Mouse (Mus musculus) kidney, adult 8-10 months (tissue): Measurements from ENCODE around the gene Cdk13.

ENCODE experiments used
- DNase-seq, 2 experiments: peaks; one replicate each; pipeline ENCODE4 v3.0.0; 2022

Cdk13 gene

GRCm38 (mm10) chr13:17804909-17805613, at the start of gene Cdk13:
Gene Cdk13, minus strand, starts transcription at chr13:17805097.
- peak; percentile 99 for DNase-seq

GRCm38 (mm10) chr13:17843336-17843735, 38.4 kb upstream of the Cdk13 start:
- DNase-seq = no peak

- DNase-seq = peak in 1 of 2 experiments; percentile 21
These were observed 37.9 kb upstream of the Cdk13 start for GRCm38 (mm10) chr13:17842756-17843155.

DNA sequence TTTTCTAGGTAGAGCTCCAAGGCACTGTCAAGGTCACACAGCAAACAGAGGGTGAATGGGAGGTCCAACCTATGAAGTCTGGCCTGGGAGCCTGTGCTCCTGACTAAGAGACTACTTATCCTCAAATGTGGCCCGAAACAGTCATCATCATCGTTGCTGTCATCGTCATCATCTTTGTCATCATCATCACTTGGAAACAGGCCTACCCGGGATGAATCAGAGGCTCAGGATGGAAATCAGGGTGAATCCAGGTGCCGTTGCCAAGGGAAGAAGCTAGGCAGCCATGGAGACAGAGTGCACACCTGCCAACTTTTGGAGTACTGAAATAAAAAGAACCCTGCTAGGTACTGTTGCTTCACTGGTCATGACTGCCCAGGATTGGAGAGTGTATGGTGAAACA, 34.2 kb upstream of the Cdk13 start:
- no peak for DNase-seq

DNA sequence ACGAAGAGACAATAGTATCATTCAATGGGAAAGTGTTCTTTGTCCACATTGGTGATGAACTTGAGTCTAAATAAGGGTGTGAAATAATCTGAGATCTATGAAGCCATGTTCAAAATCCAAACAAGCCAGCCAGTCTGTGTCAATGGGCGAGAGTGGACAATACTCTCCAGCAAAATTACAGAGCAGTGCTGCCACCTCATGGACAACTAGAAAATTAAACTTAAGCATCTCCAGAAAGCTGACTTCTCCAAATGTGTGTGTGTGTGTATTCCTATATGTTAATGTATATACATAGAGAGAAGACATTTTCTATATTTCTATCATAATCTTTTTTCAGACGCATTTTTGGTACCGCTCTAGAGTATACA, 33.6 kb upstream of the Cdk13 start:
- DNase-seq = peak; percentile 24 to 49

DNA sequence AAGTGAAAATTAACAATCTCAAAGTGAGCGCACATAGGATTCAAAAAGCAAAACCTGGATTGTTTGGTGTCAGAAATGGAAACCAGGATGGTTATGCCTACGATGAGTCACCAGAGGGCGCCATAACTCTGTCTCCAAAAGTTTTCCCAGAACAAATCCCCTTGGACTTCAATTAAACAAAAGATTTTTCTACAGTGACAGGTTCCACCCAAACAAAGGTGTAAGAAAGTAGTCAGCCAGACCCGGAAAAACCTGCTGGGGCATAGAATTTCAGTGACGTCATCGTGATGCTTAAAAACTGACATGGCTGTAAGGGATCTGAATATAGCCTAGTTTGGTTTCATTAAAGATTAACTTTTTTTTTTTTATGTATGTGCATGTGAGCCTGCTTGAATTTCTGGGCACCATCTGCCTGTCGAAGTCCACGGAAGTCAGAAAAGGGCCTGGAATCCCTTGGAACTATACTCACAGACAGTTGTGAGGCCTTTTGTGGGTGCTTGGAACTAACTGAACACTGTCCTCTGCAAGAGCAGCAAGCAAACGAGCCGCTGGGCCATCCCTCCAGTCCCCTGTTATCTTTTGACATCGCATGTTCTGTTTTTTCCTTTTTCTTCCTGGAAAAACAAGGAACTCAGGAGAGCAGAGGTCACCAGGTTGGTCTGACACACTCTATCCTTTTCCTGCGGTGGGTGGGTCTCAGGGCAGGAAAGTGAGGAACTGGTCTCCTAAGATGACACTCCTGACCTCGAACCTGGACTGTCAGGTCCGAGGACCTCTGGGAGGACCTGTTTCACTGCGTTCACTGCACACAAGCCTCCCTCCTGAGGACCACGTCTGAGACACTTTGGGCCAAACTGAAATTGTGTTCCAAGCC, 33.0 kb upstream of the Cdk13 start:
- peak in 1 of 2 experiments; percentile 26 for DNase-seq

GRCm38 (mm10) chr13:17836808-17837207, 31.9 kb upstream of the Cdk13 start:
- no peak for DNase-seq

DNA sequence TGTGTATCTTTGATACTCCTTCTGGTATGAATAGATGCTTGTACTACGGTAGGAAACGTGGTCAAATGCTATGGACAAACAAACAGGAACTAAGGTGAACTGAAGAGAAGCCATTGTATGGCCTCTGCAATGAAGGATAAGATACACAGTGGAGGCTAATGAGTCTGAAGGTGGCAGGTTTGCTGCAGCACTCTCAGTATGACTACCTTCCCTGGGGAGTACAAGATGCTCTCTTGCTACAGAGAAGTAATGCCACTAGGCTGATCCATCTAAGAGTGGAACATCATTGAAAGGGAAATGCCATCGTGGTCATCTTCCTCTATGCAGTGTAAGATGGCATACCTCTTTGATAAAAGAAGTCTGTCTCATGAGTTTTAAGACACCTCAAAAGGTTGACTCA, 28.0 kb upstream of the Cdk13 start:
- no peak for DNase-seq

DNA sequence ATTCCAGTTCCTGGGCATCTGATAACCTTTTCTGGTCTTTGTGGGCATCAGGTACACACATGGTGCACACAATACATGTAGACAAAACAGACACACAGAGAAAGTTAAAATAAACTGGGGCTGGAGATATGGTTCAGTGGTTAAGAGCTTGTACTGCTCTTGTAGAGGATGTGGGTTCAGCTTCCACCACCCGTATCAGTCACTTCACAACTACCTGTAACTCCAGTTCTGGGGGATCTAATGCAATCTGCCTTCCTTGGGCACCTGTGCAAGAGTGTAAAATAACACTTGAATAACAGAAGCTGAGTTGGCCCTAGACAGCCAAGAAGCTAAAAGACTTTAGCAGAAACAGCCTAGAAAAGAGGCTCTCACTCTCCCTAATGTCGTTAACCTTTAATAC, 12.3 kb upstream of the Cdk13 start:
- no peak for DNase-seq

DNA sequence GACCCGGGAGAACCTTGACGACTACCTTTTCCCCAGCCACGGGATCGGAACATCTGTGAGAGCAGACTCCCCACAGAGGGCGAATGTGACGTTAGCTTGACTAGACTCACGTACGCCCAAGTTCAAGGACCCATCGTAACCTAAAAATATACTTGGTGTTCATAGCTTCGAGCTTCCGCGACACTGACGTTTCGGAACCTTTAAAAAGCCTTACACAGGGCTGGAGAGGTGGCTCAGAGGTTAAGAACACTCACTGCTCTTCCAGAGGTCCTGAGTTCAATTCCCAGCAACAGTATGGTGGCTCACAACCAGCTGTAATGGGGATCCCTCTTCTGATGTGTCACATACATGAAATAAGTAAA, 698 bp upstream of the Cdk13 start:
- DNase-seq = no peak

DNA sequence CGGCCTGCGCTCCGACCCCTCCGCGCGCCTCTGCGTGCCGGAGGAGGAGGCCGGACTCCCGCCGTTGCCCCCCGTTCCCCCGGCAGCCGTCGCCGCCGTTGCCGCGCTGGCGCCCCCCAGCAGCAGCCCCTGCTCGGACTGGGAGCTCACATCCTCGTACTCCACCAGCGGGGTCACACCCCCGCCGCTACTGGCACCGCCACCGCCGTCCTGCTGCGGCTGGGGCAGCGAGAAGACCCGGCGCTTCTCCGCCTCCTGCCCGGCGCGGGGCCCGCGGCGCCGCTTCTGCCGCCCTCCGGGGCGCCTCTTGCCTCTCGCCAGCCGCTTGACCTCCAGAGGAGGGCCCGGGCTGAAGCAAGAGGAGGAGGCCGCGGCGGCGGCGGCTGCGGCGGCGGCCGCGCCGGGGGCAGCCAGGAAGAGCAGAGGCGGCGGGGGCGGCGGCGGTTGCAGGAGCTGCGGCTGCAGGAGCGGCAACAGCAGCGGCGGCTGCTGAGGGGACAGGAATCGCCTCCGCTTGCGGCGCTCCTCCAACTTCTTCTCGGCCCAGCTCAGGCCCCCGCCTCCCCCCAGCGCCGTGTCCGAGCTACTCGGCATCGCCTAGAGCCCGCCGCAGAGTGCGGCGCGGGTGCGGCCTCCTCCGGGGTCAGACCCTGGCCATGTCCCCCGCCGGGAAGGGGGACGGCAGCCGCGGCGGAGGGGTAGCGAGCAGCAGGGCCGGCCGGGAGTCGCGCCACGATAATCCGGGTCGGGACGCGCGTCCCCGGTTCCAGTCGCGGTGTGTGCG, 647 bp downstream of the Cdk13 start:
- peak; percentile 31 to 36 for DNase-seq

- DNase-seq = peak; percentile 62 to 66
These were observed 1.4 kb downstream of the Cdk13 start for GRCm38 (mm10) chr13:17803331-17804057.

- no peak for DNase-seq
These were observed 2.0 kb downstream of the Cdk13 start for GRCm38 (mm10) chr13:17802880-17803279.

- no peak for DNase-seq
These were observed 5.2 kb downstream of the Cdk13 start for GRCm38 (mm10) chr13:17799735-17800134.

DNA sequence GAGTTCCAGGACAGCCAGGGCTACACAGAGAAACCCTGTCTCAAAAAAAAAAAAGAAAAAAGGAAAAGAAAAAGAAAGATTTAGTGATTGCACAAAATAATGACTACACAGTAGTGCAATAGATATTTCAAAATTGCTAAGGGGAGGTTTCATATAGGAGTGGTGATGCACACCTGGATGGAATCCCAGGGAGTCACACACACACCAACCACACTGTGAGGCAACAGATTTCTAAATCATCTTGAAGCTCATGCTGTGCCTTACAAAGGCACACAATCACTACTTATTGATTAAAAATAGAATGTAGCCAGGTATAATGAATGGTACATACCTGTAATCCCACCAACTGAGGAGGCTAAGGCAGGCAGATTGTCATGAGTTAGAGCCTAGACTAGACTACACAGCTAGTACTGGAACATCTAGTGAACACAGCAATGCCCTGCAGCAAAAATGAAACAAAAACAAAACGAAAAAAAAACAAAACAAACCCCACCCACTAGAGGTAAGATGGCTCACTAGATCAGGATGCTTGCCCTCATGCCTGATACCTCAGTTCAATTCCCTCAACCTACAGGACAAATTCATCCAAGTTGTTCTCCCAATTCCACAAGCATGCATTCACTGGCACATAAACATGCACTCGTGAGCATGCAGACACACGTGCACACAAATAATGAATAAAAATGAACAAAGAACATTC, 9.0 kb downstream of the Cdk13 start:
- no peak for DNase-seq

DNA sequence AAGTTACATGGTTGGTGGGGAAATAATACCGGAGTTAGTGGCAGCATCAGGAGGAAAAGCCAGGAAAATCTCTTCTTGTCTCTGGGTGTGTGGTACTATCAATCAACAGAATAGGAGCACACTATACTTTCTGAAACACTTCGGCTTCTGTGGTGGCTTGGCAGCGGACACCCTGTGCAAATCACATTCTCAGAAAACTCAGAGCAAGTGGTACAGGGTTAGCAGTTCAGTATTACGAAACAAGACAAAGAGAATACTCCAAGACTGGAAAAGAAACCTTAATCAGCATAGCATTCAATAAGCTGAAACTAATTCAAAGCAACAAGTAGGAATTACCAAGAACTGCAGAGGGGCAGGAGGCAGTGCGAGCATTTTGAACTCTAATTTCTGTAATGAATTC, 21.3 kb downstream of the Cdk13 start:
- DNase-seq = no peak

DNA sequence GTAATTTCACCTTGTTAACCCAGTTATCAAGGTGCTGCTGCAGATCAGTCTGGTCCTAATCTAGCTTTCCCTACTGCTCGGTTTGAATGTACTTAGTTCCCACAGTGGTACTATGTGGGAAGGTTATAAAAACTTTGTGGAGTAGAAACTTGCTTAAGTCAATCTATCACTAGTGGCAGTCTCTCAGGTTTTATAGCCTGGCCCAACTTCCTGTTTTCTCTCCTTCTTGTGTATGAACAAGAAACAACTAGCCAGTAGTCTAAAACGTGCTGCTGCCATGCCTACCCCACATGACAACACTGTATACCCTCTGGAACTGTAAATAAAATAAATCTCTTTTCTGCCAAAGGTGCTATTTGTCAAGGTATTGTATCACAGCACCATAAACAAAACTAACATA, 25.0 kb downstream of the Cdk13 start:
- DNase-seq = no peak

GRCm38 (mm10) chr13:17776303-17776702, 28.6 kb downstream of the Cdk13 start:
- DNase-seq = no peak

- DNase-seq = no peak
These were observed 29.5 kb downstream of the Cdk13 start for GRCm38 (mm10) chr13:17775364-17775763.

DNA sequence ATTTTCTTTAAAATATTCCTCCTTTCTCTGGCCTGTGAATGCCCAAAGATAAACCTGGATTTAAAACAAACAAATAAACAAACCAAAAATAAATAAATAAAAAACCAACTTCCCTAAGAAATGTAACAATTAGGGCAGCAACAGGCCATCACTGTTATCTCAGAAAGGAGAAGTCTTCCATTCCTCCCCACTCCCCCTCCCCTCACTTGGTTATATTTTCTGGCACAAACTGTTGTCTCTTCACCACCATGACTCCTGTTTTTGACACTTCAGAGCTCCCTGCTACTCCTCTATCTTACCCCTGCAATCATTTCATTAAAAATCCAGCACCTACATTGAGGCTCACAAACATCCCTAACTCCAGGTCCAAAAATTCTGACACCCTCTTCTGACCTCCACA, 31.8 kb downstream of the Cdk13 start:
- no peak for DNase-seq

DNA sequence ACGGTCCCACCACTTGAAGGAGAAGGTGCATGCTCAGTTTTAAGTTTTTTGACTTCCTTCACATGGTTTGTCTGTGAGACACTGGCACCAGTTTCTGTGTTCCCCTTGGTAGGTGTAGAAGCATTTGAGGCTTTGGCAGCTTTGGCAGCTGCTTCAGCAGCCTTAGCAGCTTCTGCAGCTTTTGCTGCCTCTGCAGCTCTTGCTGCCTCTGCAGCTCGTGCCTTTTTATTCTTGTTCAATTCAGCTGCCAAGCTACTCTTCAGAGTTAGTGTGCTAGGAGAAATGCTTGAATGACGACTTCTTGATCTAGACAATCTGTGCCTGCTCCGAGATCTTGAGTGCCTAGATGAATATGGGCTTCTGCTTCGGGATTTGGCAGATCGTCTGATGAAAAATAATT, 32.3 kb downstream of the Cdk13 start:
- DNase-seq = no peak

DNA sequence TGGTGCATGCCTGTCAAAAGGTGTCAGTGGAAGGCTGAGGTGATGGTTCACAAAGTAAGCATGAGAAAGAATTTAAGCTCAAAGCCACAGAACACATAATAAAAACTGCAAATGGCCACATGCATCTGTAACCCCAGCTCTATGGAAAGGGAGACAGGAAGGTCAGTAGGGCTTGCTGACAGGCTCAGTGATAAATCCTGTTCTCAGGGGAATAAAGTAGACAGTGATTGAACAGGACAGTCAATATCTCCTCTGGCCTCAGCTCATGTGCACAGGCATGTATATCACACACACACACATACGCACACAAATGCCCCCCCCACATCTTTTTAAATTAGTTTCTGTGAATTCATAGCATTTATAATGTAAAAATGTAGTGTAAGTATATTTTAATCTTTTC, 42.5 kb downstream of the Cdk13 start:
- DNase-seq = no peak
